Mouse (Mus musculus): ENCODE measurements around the gene Naa40.
A peak's percentile ranks its signal among the peaks of the same experiment; 100 is the strongest.

Naa40 gene

DNA sequence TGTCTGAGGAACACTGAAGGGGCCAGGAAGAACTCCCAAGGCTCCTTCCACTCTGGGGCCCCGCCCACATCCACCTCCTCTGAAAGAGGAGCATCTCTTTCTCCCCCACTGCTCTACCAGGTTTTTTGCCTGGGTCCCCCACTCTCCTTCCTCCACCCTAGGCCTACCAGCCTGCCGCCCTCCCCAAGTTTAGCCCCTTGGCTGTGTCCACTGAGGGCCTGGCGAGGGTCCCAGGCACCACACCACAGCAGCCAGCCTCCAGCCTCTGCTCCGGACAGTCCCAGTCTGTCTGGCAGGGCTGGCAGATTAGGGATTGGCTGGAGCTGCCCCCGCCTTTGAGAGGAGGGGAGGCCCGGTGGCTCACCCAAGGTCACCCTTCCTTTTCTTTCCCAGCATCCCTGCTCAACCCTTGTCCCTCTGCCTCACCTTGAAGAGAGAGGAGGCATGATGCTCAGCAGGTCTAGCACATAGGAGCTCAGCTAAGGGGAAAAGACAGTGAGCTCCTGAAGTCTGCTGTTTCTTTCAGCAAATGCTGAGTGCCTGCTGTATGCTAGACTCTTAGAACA is 23.9 kb upstream of the Naa40 start:
- no peak for DNase-seq

GRCm38 (mm10) chr19:7264088-7264765 is 23.2 kb upstream of the Naa40 start:
- peak in 1 of 2 experiments; percentile 52 for DNase-seq

DNA sequence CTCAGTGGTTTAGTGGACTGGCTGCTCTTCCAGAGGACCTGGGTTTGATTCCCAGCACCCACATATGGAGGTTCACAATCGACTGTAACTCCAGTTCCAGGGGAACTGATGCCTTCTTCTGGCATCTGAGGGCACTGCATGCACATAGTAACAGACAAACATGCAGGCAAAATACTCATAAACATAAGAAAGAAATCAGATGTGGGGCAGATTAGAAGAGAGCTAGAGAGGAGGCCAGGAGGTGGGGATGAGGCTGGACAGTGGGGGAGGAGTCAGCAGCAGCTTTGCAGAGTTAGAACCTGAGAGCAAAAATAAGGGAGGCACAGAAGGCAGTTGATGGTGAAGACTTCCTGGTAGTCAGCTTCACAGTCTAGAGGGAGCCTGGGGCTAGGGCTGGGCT is 21.6 kb upstream of the Naa40 start:
- no peak for DNase-seq

DNA sequence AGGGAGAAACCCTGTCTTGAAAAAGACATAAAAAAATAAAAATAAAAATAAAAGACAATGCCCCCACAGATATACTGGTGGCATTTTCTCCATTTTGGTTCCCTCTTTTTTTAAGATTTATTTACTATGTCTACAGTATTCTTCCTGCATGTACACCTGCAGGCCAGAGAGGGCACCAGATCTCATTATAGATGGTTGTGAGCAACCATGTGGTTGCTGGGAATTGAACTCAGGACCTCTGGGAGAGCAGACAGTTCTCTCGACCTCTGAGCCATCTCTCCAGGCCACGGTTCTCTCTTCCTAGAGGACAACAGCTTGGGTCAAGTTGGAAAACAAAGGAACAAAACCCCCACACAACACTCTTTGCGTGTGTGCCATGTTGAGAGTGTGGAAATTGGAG is 21.0 kb upstream of the Naa40 start:
- no peak for DNase-seq

DNA sequence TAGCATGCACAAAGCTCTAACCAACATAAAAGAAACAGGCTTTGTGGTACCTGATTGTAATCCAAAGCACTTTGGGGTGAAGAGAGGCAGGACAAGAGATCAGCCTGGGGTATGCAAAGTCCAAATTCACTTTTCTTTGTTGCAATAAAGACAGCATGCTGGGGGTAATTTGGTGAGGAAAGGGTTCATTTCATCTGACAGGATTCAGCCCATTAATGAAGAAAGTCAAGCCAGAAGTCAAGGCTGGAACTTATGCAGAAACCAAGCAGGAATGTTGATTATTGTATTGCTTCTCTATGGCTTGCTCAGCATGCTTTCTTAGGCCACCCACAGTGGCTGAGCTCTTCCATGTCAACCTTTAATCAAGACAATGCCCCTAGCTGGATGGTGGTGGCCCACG is 20.5 kb upstream of the Naa40 start:
- no peak for DNase-seq

DNA sequence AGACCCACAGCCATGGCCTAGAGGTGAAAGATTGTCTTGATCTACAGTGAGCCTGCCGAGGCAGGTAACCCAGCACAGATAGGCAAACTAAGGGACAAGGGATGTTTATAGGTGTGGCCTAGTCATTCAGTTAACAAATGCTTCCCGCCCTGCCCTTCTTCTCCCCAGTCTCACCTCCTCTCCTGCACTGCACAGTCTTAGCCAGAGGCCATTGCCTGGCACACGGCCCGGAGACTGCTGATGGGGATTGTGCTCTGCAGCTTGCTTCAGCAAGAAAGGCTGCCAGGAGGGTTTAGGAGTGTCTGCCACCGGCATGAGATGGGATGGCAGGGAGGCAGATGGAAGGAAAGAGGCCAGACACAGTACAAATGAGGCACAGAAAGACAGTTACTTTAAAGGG is 16.9 kb upstream of the Naa40 start:
- DNase-seq, result no peak

GRCm38 (mm10) chr19:7246021-7246420 is 5.0 kb upstream of the Naa40 start:
- DNase-seq, result no peak

- no peak for DNase-seq
Measured at GRCm38 (mm10) chr19:7240291-7240690, 692 bp downstream of the Naa40 start.

DNA sequence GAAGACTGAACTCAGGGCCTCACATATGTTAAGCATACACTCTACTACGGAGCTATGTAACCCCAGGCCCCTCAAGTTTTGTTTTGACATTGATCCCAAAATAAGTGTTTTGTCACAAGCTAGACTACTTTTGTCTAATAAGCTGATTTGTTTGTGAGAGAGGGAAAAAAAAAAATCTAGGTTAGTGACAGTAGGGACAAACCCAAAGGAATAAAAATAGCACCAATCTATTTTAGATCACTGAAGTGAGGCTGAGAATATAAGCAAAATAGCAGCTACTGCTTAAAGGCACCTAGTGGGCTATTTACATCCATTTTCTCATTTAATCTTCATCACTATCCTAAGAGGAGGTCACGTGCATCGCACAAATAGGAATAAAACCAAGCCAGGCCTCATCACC is 1.4 kb downstream of the Naa40 start:
- DNase-seq, result no peak

GRCm38 (mm10) chr19:7236742-7237141 is 4.2 kb downstream of the Naa40 start:
- no peak for DNase-seq

DNA sequence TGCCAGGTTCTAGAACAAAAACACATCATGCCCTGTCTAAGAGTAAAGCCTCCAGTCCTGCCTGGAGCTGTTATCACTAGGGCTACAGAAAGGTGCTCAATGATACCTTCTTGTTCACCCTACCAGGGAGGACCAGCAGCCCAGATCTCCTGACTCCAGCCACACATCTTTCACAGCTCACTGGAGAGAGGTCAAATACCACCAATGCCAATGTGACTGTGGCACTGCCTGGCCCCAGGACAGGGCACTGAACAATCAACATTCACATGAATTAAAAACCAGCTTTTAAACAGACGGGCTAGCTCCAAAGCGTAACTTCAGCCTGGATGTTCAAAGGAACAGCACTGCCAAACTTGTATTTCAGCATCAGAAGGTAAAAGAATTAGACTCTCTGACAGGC is 5.0 kb downstream of the Naa40 start:
- DNase-seq, result no peak

GRCm38 (mm10) chr19:7235461-7235860 is 5.5 kb downstream of the Naa40 start:
- DNase-seq, result no peak

DNA sequence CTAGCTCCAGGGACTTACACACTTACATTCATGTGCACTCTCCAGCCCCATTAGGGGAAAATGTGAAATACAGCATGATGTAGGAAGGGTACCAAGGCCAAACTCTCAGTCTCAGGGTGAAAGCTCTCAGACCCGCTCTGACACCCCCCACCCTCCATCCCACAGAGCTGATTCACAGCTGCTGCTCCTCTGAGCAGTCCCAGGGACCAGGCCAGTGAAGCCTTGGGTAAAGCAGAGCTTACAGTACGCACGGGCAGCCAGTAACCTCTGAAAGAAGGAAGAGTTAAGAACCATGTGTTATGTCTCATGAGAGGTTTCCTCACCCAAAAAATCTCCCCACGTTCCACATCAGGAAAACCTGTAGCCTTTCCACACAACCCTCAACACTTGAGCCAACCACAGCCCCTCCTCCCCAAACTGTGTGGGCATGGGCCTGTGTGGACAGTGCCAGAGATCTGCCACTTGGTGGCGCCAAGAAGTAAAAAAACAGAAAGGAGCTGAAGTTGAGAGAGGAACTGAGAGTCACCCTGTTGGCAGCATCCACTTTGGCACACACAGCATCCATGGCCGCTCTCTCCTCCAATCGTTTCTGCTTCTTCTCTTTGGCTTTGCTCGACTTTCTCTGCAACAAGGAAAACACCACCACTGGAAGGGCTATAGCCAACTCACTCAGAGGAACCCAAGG is 6.3 kb downstream of the Naa40 start:
- DNase-seq, result peak; percentile 51 to 63

DNA sequence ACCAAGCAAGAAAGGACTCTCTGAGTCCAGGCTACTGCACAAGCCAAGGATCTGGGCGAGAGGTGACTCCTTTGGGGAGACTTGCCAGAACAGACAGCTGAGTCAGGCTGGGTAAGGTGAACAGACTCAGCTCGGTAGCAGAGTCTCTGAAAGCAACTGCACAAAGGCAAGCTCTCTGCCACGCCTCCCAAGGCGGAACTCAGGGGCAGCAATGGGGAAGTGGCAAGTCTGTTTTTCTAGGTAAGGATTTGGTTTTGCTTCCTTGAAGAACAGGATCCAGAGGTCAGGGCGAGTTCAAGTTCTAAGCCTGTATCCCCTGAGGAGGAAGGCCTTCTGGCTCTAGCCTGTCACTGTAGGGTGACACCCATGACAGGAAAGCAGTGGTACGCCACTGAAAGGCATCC is 14.5 kb downstream of the Naa40 start:
- DNase-seq, result no peak

DNA sequence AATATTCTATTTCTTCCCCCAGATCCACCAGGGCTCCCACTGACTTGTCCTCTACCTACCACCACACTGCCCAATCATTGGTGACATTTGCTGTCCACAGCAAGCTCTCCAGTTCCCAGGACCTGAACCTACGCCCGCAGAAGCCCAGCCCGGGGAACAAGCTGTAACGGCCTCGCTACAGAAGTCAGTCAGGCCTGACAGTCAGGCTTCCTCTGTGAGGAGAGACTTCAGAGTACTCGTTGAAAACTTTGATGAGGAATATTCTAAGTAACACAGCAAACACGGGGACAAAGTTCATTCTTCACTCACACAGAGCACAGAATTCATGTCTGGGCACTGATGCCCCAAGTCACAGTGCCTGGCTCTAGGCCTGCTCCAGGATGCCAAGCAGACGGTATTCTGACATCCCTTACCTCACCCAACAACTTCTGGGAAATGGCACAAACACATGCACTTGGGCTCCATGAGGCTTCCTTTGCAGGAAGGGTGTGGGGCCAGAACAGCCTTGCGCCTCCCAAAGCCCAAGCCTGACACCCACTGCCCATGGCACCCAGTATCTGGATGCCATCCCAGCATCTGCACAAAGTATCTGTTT is 15.8 kb downstream of the Naa40 start:
- DNase-seq, result no peak

DNA sequence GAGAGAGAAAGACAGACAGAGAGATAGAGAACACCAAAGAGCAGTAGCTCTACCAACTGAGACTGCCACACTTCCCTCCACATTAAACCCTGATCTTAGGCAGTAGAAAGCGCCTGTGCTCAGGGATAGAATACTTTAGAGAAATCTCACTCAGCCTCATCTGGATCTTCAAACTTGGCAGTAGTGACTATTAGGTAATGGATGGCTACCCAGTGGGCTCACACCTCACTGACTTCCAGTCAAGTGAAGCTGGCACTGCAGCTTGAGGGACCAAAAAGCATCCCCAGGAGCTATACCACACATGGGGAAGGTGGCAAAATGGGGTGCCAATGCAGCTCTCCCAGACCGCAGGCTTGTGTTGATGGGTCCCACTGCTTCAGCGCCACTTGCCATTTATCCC is 16.7 kb downstream of the Naa40 start:
- no peak for DNase-seq

DNA sequence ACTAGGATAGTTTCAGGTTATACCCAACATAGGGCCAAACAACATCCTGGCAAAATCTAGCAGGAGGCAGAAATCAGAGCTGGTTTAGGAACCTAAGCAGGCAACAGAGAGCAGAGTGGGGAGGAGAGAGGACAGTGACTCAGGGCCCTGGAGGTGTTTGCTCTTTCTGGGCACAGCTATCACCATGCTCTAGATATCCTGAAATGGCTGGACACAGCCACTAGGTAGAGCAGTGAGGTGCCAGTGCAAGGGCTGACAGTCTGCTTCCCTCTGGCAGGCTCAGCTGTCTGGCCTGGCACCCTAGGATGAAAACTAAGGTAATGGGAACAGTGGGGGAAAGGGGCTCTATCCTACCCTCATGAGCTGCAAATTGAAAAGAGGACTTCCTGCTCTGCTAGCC is 17.5 kb downstream of the Naa40 start:
- no peak for DNase-seq

- no peak for DNase-seq
Measured at GRCm38 (mm10) chr19:7222196-7222595, 18.8 kb downstream of the Naa40 start.

DNA sequence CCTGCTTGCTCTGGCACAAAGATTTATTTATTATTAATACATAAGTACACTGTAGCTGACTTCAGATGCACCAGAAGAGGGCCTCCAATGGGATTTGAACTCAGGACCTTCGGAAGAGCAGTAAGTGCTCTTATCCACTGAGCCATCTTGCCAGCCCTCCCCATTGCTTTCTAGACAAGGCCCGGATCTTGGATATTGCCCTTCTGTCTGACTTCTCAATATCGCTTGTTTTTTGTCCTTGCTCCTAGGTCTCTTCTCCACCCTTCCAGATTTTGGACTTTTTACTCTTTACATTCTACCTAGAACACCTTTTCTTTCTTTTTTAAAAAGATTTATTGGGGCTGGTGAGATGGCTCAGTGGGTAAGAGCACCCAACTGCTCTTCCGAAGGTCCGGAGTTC is 22.2 kb downstream of the Naa40 start:
- no peak for DNase-seq

DNA sequence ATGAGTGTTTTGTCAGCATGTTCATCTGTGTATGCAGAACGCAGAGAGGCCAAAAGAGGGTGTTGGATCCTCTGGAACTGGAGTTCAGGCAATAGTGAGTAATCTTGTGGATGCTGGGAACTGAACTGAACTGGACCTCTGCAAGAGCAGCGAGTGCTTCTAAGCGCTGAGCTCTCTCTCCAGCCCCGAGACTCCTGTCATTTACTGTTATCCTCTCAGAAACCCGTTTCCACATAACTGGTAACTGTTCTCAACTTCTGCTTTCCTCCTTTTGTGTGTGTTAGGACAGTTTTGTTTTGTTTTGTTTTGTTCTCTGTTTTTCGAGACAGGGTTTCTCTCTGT is 23.1 kb downstream of the Naa40 start:
- no peak for DNase-seq

DNA sequence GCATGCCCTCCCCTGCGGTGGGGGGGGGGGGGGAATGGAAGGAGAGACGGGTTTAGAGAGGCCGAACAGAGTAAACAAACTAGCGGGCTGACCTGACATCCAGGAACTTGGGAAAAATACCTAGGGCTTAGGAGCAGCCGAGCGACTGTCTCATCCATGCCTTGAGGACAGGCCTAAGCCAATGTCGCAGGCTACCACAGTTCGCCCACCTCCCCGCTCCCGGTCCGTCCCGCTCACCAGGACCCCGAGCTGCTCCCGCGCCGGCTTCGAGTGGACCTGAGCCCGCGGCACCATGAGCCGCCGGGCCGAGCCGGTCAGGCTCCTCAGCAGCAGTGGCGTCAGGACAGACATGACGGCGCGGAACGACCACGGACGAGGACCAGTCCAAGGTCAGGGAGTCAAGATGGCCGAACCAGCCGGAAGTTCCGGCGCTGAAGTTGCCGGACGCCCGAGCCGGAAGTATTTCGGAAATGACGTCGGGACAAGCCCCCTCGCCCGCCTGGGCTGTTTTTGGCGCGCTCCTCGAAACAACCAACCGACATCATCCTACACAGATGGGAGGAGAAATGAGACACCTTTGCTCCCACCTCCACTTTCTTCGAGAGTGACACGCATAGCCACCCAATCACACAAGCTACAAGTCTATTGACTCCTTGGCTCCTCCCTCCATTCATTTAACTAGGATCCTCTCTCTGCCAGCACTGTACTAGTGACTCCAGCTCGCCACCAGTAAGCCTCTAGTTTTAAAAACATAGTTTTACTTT is 23.6 kb downstream of the Naa40 start, which contains the start of gene Cox8a:
Gene Cox8a (minus strand): TSS at position 455 of the 764 bp plus-strand sequence.
- peak; percentile 90 to 94 for DNase-seq

DNA sequence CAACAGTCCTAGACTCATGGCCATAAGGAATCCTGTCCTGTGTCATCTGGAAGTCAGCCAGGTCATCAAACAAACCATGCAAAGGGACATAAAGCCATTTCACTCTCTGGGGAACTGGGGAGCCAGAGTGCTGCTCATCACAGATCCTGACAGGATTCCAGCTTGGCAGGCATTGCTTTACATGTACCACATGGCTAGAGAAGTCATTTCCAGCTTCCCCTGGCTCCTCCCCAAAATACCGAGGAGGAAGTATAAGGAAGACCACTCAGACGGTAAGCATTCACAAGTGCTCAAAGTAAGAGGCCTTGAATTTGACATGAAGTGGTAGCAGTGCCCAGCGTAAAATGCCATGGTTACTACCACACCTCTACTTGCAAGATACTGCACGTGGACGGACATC is 26.5 kb downstream of the Naa40 start:
- no peak for DNase-seq

DNA sequence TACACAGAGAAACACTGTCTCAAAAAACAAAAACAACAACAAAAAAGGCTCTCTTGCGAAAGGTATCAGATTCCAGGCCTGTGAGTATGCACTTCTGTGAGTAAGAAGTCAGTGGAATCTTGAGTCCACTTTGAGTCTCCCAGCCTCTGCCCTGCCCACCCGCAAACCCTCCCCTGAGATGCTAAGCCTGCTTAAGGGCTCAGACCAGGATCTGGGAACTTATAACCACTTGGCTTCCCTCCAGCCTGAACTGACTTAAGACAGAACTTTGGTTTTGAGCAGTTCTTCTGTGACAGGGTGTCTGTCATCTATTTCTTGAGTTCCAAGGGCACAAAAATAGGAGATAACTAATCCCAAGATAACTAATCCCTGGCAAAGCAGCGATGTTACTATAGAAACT is 28.0 kb downstream of the Naa40 start:
- DNase-seq, result no peak
